In genomic region chr4:46823738-46824137, GRCm38 (mm10) we compare ENCODE assay signal across 28 mouse cellular contexts.
DNase-seq lines count a peak whose midpoint lies in the region; ATAC-seq and TF ChIP-seq lines count a peak whose summit lies in the region.
"Had no signal": no experiment of that assay in that cellular context is flagged by ENCODE, and none has a peak within 500 bp of the region (broad histone marks: within the 10 kb centered on the region; RNA-seq: fewer than 3 reads in every experiment).

No protein-coding gene starts in this region.

- ATAC-seq in frontal cortex, adult (ENCODE audit: low TSS enrichment) = peak; percentile 15; the same call in 1 of the 2 replicates
- ATAC-seq: activated CD4-positive, CD25-positive, alpha-beta regulatory T cell, adult 4 months; CD4-positive, CD25-positive, alpha-beta regulatory T cell, adult 4 months; forebrain, embryonic 14.5 days; forebrain, embryonic 16.5 days; Patski had no signal

- peak overlapping the region; percentile 93 for H3K27ac ChIP-seq in left cerebral cortex, adult 2 months
- H3K27ac ChIP-seq: embryonic facial prominence, embryonic 13.5 days; embryonic facial prominence, embryonic 15.5 days; forebrain, embryonic 10.5 days; forebrain, embryonic 12.5 days had no signal

- DNase-seq in frontal cortex, postnatal 36 days (ENCODE audit: low spot score in 2 of 2) = no peak
- no peak for DNase-seq in left cerebral cortex, adult 2 months (ENCODE audit: extremely low spot score in 1 of 2, low spot score in 2 of 2)
- no peak for DNase-seq in left cerebral cortex, postnatal 4 days
- peak; percentile 53 for DNase-seq in right cerebral cortex, adult 2 months (ENCODE audit: low spot score in 2 of 2)
- DNase-seq in right cerebral cortex, postnatal 4 days = no peak
- peak; percentile 59 for DNase-seq in brain, adult 2 months (ENCODE audit: low read depth, low spot score)
- no peak for DNase-seq in cerebellum, postnatal 25 days
- DNase-seq: adrenal gland, adult 8-10 months; adrenal gland, postnatal 14 days; adrenal gland, postnatal 36 days; B cell, adult 2 months; cerebellum, adult 11 months; cerebellum, adult 18-20 months; cerebellum, adult 8-10 months; cerebellum, adult 9-11 months; cerebellum, postnatal 14 days; embryo, embryonic 11 days had no signal

- no peak for TF ChIP-seq CTCF in left cerebral cortex, adult 2 months (IDR thresholded peaks at IDR 0.05)

- intact Hi-C loops in left cerebral cortex, adult 2 months (cut with DNase I) = no loop called here
- intact Hi-C loops in left cerebral cortex, postnatal 4 days (cut with DNase I) = no loop called here

- no peak overlapping the region for H3K4me3 ChIP-seq in left cerebral cortex, adult 2 months
- H3K4me3 ChIP-seq: embryonic facial prominence, embryonic 13.5 days; embryonic facial prominence, embryonic 15.5 days; erythroblast, embryonic 14.5 days; forebrain, embryonic 10.5 days; forebrain, embryonic 12.5 days had no signal

Comparison
In these comparisons a context has a peak if more than half of its experiments do, and no peak if none do; other contexts are left out.
1. DNase-seq: peak in right cerebral cortex, adult 2 months (2 of 2) and brain, adult 2 months (single experiment); none in frontal cortex, postnatal 36 days (0 of 2), left cerebral cortex, adult 2 months (0 of 2), left cerebral cortex, postnatal 4 days (single experiment), right cerebral cortex, postnatal 4 days (single experiment) and cerebellum, postnatal 25 days (0 of 2).